Mouse (Mus musculus) adrenal gland, adult 18-20 months (tissue): Measurements from ENCODE around the gene Lrrc8c. TPM values are rescaled to one million over a fixed set of nuclear protein-coding genes. Genes with fewer than 3 reads are reported as not detected.

Experiments
- DNase-seq, 2 experiments: peaks; one replicate each; pipeline ENCODE4 v3.0.0; 2021 to 2022; ENCODE audit warnings: low spot score in 2 of 2
- total RNA-seq, 2 experiments: library from RNA; stranded (reverse); gene quantifications; 1 replicate in 1 of 2; 2 replicates in 1 of 2; pipeline ENCODE4 v1.2.3; 2021

The Lrrc8c gene
- total RNA-seq, 2 experiments from 2014 or later = 19.2 to 21.3 TPM

GRCm38 (mm10) chr5:105545126-105545525 is 25.9 kb downstream of the Lrrc8c start:
- DNase-seq = no peak

- no peak for DNase-seq
Observed at GRCm38 (mm10) chr5:105547115-105547514, 27.9 kb downstream of the Lrrc8c start.

GRCm38 (mm10) chr5:105551808-105552207 is 32.6 kb downstream of the Lrrc8c start:
- DNase-seq = no peak

GRCm38 (mm10) chr5:105556291-105556690 is 37.1 kb downstream of the Lrrc8c start:
- no peak for DNase-seq

- no peak for DNase-seq
Observed at GRCm38 (mm10) chr5:105557346-105557745, 38.2 kb downstream of the Lrrc8c start.

- no peak for DNase-seq
Observed at GRCm38 (mm10) chr5:105557777-105558240, 38.6 kb downstream of the Lrrc8c start.

- DNase-seq = no peak
Observed at GRCm38 (mm10) chr5:105558517-105558916, 39.3 kb downstream of the Lrrc8c start.

GRCm38 (mm10) chr5:105561926-105562325 is 42.7 kb downstream of the Lrrc8c start:
- no peak for DNase-seq

GRCm38 (mm10) chr5:105564761-105565160 is 45.6 kb downstream of the Lrrc8c start:
- no peak for DNase-seq

- DNase-seq = no peak
Observed at GRCm38 (mm10) chr5:105565824-105566223, 46.6 kb downstream of the Lrrc8c start.

GRCm38 (mm10) chr5:105566852-105567412 is 47.7 kb downstream of the Lrrc8c start:
- no peak for DNase-seq

- no peak for DNase-seq
Observed at GRCm38 (mm10) chr5:105568043-105568747, 49.0 kb downstream of the Lrrc8c start.

- no peak for DNase-seq
Observed at GRCm38 (mm10) chr5:105569168-105569567, 50.0 kb downstream of the Lrrc8c start.

GRCm38 (mm10) chr5:105572160-105572692 is 53.0 kb downstream of the Lrrc8c start:
- no peak for DNase-seq

GRCm38 (mm10) chr5:105572876-105573275 is 53.7 kb downstream of the Lrrc8c start:
- no peak for DNase-seq

- DNase-seq = no peak
Observed at GRCm38 (mm10) chr5:105574835-105575234, 55.6 kb downstream of the Lrrc8c start.

GRCm38 (mm10) chr5:105575839-105576238 is 56.7 kb downstream of the Lrrc8c start:
- DNase-seq = no peak

- no peak for DNase-seq
Observed at GRCm38 (mm10) chr5:105580909-105581308, 61.7 kb downstream of the Lrrc8c start.

GRCm38 (mm10) chr5:105585929-105586328 is 66.7 kb downstream of the Lrrc8c start:
- DNase-seq = no peak

GRCm38 (mm10) chr5:105586655-105587054 is 67.5 kb downstream of the Lrrc8c start:
- no peak for DNase-seq

- no peak for DNase-seq
Observed at GRCm38 (mm10) chr5:105587471-105587870, 68.3 kb downstream of the Lrrc8c start.

- no peak for DNase-seq
Observed at GRCm38 (mm10) chr5:105588683-105589082, 69.5 kb downstream of the Lrrc8c start.
